Mouse (Mus musculus): ENCODE measurements around the gene Lnpep. TPM values are rescaled to one million over a fixed set of nuclear protein-coding genes. Genes with fewer than 3 reads are reported as not detected.

Gene Lnpep
- polyA plus RNA-seq, 1 experiment from 2014 or later = 9.2 TPM

GRCm38 (mm10) chr17:17485789-17486188, 139.1 kb downstream of the Lnpep start:
- no peaks in the 10 kb centered on the region for H3K36me3 ChIP-seq
- no peak overlapping the region for H3K4me3 ChIP-seq (replicated peaks)
- no peaks in the 10 kb centered on the region for H3K9me3 ChIP-seq
- 65% methylated on average over 2 of the region's 2 CpGs for WGBS
- H3K27me3 ChIP-seq (replicated peaks) = no peaks in the 10 kb centered on the region
- H3K4me2 ChIP-seq = no peak overlapping the region
- no peak overlapping the region for H3K27ac ChIP-seq
- H3K9ac ChIP-seq = no peak overlapping the region
- ATAC-seq (ENCODE audit: insufficient read depth, low FRiP score, low read depth) = no peak
- peaks cover 1% of the 10 kb centered on the region; the same call in 1 of the 2 replicates for H3K4me1 ChIP-seq

Other genes starting within 250 kb of the Lnpep start
- 5.1 and 5.4 TPM in 2 replicates for gene Lix1, start 222.4 kb downstream of the Lnpep start, polyA plus RNA-seq (2015; fragmentation: Nextera tagmentation; extraction: Ambion mirVana)
- gene Vmn2r90, start 78.7 kb upstream of the Lnpep start, polyA plus RNA-seq (2015; fragmentation: Nextera tagmentation; extraction: Ambion mirVana) = not detected in 2 replicates
- gene Spaca6, start 202.1 kb upstream of the Lnpep start, polyA plus RNA-seq (2015; fragmentation: Nextera tagmentation; extraction: Ambion mirVana) = 29.6 and 35.7 TPM in 2 replicates
- 1.1 and 1.2 TPM in 2 replicates for gene Has1, start 230.2 kb upstream of the Lnpep start, polyA plus RNA-seq (2015; fragmentation: Nextera tagmentation; extraction: Ambion mirVana)